Mouse (Mus musculus) olfactory bulb, adult 2 months (tissue): ENCODE data around the gene Emc10.

Experiments
- CTCF ChIP-seq: fragments of 200-500 bp; IDR thresholded peaks from 2 replicates; pipeline ENCODE4 v1.5.1; 2012; ENCODE audit warnings: low read depth, mild to moderate bottlenecking, low read length, moderate library complexity; ENCODE audit not compliant: insufficient read depth
- POLR2A ChIP-seq: fragments of 200-500 bp; IDR thresholded peaks from 2 replicates; pipeline ENCODE4 v1.6.1; 2012; ENCODE audit warnings: mild to moderate bottlenecking, low read depth, low read length, moderate library complexity; ENCODE audit not compliant: insufficient read depth

DNA sequence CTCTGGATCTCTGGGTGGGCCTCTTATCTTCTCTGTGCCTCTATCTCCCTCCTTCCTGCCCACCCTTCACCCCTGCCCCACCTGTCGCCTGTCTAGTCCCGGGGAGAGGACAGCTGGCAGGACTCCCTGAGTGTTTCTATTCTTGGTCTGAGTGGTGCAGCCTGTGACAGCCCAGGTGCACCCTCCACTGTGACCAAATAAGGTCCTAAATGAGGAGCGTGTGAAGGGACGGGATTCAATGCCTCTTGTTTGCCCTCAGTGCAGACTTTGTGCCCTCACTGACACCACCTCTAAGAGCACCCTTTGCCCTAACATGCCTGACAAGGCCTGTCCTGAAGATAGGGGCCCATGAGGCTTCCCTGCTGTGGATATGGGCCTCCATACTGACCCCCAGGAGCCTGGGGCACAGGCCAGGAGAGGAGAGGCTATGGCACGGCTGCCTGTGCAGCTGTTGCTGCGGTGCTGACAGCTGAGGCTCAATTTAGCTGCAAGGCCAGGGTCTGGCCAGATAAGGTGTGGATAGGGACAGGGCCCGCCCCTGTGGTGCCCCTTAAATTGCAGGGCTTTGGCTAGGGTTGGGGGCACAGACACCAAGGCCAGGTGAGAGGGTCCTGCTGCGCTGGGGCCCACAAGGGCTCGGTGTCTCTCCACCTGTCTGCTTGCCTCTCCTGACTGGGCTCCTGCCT lies 23.2 kb downstream of the Emc10 start:
- TF ChIP-seq CTCF (no peak), POLR2A (no peak)
